ENCODE assay signal across 9 mouse cellular contexts in the genomic region with DNA sequence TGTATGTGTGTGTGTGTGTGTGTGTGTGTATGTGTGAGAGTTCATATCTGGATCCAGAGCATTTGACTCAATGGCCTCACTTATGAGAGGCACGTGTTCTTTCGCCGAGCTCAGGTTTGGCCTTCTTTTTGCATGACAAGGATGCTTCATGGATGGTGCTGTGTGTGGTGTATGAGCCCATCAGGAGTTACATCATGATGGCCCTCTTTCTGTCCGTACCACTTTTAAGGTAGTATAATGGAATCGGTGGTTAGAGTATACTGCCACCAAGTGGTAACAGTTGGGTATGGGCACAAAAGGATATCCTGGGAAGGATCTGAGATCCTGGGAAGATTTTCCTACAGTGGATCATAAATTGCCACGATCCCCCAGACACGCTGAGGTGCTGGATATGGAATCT. TPM values are rescaled to one million over a fixed set of nuclear protein-coding genes. Genes with fewer than 3 reads are reported as not detected.
DNase-seq lines count a peak whose midpoint lies in the region; ATAC-seq and TF ChIP-seq lines count a peak whose summit lies in the region.
"Had no signal": no experiment of that assay in that cellular context is flagged by ENCODE, and none has a peak within 500 bp of the region (broad histone marks: within the 10 kb centered on the region; RNA-seq: fewer than 3 reads in every experiment).

No protein-coding gene starts in this region.

- DNase-seq in heart, adult 11 months: peak; percentile 87
- DNase-seq in heart, embryonic 10.5 days (ENCODE audit: low spot score): no peak
- DNase-seq in adipocyte (ENCODE audit: low spot score): peak; percentile 71
- peak; percentile 85 for DNase-seq in embryo, embryonic 10.5 days (ENCODE audit: low spot score)
- peak; percentile 13 to 18 for DNase-seq in gastrocnemius, postnatal 36 days
- peak; percentile 3 for DNase-seq in large intestine, adult 2 months (ENCODE audit: low read depth, low spot score)
- DNase-seq in lung, embryonic 14.5 days: peak; percentile 86
- peak; percentile 60 for DNase-seq in right cerebral cortex, adult 18-20 months

- no peaks in the 10 kb centered on the region for H3K27me3 ChIP-seq in heart, embryonic 10.5 days (ENCODE audit: insufficient read depth, poor library complexity, severe bottlenecking)
- H3K27me3 ChIP-seq in lung, embryonic 14.5 days (ENCODE audit: insufficient read depth, low read length): no peaks in the 10 kb centered on the region
- H3K27me3 ChIP-seq: limb, embryonic 15.5 days had no signal

- no peaks in the 10 kb centered on the region for H3K36me3 ChIP-seq in heart, embryonic 10.5 days
- H3K36me3 ChIP-seq in lung, embryonic 14.5 days (ENCODE audit: insufficient read depth): no peaks in the 10 kb centered on the region
- H3K36me3 ChIP-seq: limb, embryonic 15.5 days had no signal

- peak; percentile 54; the same call in 1 of the 2 replicates for ATAC-seq in lung, embryonic 14.5 days (ENCODE audit: insufficient read depth)

- H3K4me1 ChIP-seq in heart, embryonic 10.5 days: no peaks in the 10 kb centered on the region
- H3K4me1 ChIP-seq in lung, embryonic 14.5 days (ENCODE audit: insufficient read depth): no peaks in the 10 kb centered on the region
- H3K4me1 ChIP-seq: limb, embryonic 15.5 days had no signal

- no peak overlapping the region for H3K27ac ChIP-seq in heart, embryonic 10.5 days
- no peak overlapping the region for H3K27ac ChIP-seq in lung, embryonic 14.5 days (ENCODE audit: low read depth)
- H3K27ac ChIP-seq: limb, embryonic 15.5 days had no signal

- H3K9ac ChIP-seq in lung, embryonic 14.5 days: no peak overlapping the region
- H3K9ac ChIP-seq: limb, embryonic 15.5 days had no signal

- no peak overlapping the region for H3K4me3 ChIP-seq in heart, embryonic 10.5 days
- no peak overlapping the region for H3K4me3 ChIP-seq in lung, embryonic 14.5 days (ENCODE audit: low read depth, low read length)
- H3K4me3 ChIP-seq: limb, embryonic 15.5 days had no signal

- no peak overlapping the region for H3K4me2 ChIP-seq in lung, embryonic 14.5 days
- H3K4me2 ChIP-seq: limb, embryonic 15.5 days had no signal

- 10% methylated on average over 7 of the region's 7 CpGs for WGBS in heart, embryonic 10.5 days
- WGBS in large intestine, adult 2 months: 7% methylated on average over 7 of the region's 7 CpGs
- WGBS in lung, embryonic 14.5 days: 8% methylated on average over 7 of the region's 7 CpGs

- TF ChIP-seq CTCF in lung, embryonic 14.5 days (IDR thresholded peaks at IDR 0.05; ENCODE audit: low read depth): peak; percentile 82

- intact Hi-C loops in gastrocnemius, postnatal 36 days (cut with DNase I): loop anchor here (2.0 to 10.0 kb wide), 3 partner anchors 55 to 228 kb away; no protein-coding TSS in a partner anchor

- H3K9me3 ChIP-seq in heart, embryonic 10.5 days: no peaks in the 10 kb centered on the region
- no peaks in the 10 kb centered on the region for H3K9me3 ChIP-seq in lung, embryonic 14.5 days (ENCODE audit: low read depth, low read length)
- H3K9me3 ChIP-seq: limb, embryonic 15.5 days had no signal

RNA-seq across cellular contexts. Expression of gene Melk, which starts 8.1 kb away (rescaled TPM):
- 40.9 and 43.2 TPM in 2 replicates for polyA plus RNA-seq in heart, embryonic 10.5 days (2016; fragmentation: Nextera tagmentation; extraction: Ambion mirVana)
- under 1 TPM; 0.15 to 0.48 TPM for total RNA-seq in gastrocnemius, postnatal 36 days (2021)
- polyA plus RNA-seq in large intestine, adult 2 months (2012; rRNA removed): 8.4 and 9.5 TPM in 2 replicates
- 58.5 and 61.9 TPM in 2 replicates for polyA plus RNA-seq in lung, embryonic 14.5 days (2014; fragmentation: Nextera tagmentation; extraction: Ambion mirVana)

RNA-seq across cellular contexts. Expression of gene Rnf38, which starts 58.9 kb away (rescaled TPM):
- polyA plus RNA-seq in heart, embryonic 10.5 days (2016; fragmentation: Nextera tagmentation; extraction: Ambion mirVana): 23.4 and 24.7 TPM in 2 replicates
- 10 to 100 TPM; 14.4 to 14.7 TPM for total RNA-seq in gastrocnemius, postnatal 36 days (2021)
- 31.4 and 68.5 TPM in 2 replicates for polyA plus RNA-seq in large intestine, adult 2 months (2012; rRNA removed)
- polyA plus RNA-seq in lung, embryonic 14.5 days (2014; fragmentation: Nextera tagmentation; extraction: Ambion mirVana): 30.7 and 33.2 TPM in 2 replicates
